Mouse (Mus musculus): ENCODE measurements around the gene Nfia. TPM values are rescaled to one million over a fixed set of nuclear protein-coding genes. Genes with fewer than 3 reads are reported as not detected.

Nfia gene
- polyA plus RNA-seq, 1 experiment = 53.0 TPM

DNA sequence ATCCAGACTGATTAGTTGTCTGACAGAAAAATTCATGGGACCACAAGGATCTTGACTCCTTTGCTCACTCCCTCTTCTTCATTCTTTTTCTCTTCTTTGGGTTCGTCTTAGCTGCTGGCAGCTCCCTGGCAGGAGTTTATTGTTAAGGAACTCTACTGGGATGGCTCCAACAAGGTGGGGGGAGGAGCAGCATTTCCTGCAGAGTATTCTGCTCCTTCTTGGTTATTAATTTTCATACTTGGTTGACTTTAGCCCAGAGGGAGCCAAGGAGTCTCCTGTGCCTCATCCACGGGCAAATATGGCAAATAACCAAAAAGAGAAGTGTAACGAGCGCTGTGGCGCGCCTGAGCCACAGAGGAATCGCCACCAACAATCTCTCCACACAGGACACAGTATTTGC lies 190.3 kb downstream of the Nfia start:
- Histone ChIP-seq H3K4me1 (ENCODE audit: control insufficient read depth, insufficient read depth, low read length) (no peaks in the 10 kb centered on the region), H3K4me3 (ENCODE audit: insufficient read depth, low read length) (no peak overlapping the region), H3K27ac (ENCODE audit: insufficient read depth, low read length) (no peak overlapping the region)
- no peak for TF ChIP-seq POLR2A (IDR thresholded peaks at IDR 0.05; ENCODE audit: low read depth, low read length)
- TF ChIP-seq CTCF (IDR thresholded peaks at IDR 0.05; ENCODE audit: borderline replicate concordance, insufficient read depth, low read length) = no peak

DNA sequence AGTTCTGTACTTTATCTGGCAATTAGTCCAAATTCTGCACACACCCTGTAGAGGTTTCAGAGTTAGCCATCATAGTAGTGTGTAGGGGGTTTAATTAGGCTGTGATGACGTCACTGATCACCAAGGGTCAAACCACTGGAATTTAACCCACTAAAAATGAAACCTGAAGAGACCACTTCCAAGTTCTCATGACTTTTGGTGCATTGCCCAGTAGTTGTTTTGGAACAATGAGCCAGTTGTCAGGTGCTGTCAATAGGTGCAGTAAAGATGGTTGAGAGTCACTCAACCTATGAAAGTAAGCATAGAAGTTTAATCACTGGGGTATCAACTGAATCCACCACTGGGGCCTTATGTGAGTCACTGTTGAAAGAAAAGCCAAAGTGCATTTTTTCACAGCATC lies 191.4 kb downstream of the Nfia start:
- Histone ChIP-seq H3K27ac (ENCODE audit: insufficient read depth, low read length) (no peak overlapping the region), H3K4me1 (ENCODE audit: control insufficient read depth, insufficient read depth, low read length) (no peaks in the 10 kb centered on the region), H3K4me3 (ENCODE audit: insufficient read depth, low read length) (no peak overlapping the region)
- TF ChIP-seq CTCF (IDR thresholded peaks at IDR 0.05; ENCODE audit: borderline replicate concordance, insufficient read depth, low read length) = no peak

DNA sequence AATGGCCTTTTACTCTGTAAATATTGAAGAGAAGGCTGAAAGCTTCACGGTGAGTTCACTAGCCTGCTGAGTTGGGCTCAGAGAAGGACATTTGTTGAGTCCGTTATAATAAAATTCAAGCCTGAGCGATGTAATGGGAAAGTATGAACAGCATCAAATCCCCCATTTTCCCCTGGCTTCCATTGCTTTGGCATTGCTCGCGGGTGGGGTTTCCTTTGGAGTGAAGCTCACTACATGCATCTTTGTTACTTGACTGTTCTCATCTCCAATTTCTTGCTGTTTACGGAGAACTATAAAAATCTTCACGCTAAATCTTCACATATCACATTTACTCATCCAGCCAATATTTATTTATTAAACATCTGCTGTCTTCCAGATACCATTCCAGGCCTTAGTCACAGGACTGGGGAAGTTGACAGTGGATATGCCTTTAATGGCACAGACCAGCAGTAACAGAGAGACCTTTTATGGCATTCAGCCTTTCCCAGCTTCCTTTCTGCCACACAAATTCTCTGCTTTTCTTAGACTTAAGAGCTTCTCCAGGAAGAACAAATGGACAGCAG lies 196.3 kb downstream of the Nfia start:
- Histone ChIP-seq H3K4me3 (ENCODE audit: insufficient read depth, low read length) (no peak overlapping the region), H3K27ac (ENCODE audit: insufficient read depth, low read length) (no peak overlapping the region), H3K4me1 (ENCODE audit: control insufficient read depth, insufficient read depth, low read length) (no peaks in the 10 kb centered on the region)
- TF ChIP-seq CTCF (IDR thresholded peaks at IDR 0.05; ENCODE audit: borderline replicate concordance, insufficient read depth, low read length) (no peak), POLR2A (IDR thresholded peaks at IDR 0.05; ENCODE audit: low read depth, low read length) (no peak)

DNA sequence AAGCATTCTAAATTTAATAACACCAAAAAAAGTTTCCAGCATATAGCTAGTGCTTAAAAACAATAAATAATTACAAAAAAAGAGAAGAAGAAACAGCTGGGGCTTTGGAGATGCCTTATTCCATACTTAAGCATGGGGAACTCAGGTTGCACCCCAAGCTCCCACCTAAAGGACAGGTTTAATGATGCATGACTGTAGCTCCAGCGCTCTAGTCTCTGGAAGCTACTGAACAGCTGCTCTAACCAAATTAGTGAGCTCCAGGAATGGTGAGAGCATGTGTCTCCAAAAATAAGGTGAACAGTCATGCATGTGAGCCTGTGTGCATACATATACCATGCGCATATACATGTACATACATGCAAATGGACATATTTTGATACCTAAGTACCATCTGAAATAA lies 200.5 kb downstream of the Nfia start:
- TF ChIP-seq POLR2A (IDR thresholded peaks at IDR 0.05; ENCODE audit: low read depth, low read length) = no peak
- TF ChIP-seq CTCF (IDR thresholded peaks at IDR 0.05; ENCODE audit: borderline replicate concordance, insufficient read depth, low read length) = no peak
- no peaks in the 10 kb centered on the region; the same call in 1 of the 2 replicates for H3K4me1 ChIP-seq (ENCODE audit: control insufficient read depth, insufficient read depth, low read length)
- H3K4me3 ChIP-seq (ENCODE audit: insufficient read depth, low read length) = no peak overlapping the region
- no peak overlapping the region for H3K27ac ChIP-seq (ENCODE audit: insufficient read depth, low read length)

DNA sequence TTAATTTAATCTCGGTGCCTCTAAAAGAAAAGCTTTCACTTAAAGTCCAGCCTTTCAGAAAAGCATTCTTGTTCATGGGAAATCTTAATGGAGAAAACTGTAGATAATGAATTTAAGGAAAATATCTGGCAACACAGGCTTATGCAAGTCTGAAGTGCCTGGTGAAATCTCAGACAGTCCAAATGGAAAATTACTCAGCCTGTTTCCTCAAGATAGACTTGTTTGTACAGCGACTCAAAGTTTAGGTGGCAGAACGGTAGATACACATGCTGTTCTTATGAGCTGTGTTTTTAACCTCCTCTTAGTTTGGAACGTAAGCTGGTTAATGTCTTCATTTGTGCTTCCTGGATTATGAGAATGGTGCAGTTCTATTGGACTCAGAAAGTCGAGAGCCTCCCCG lies 201.5 kb downstream of the Nfia start:
- H3K4me1 ChIP-seq (ENCODE audit: control insufficient read depth, insufficient read depth, low read length) = no peaks in the 10 kb centered on the region; the same call in 1 of the 2 replicates
- H3K4me3 ChIP-seq (ENCODE audit: insufficient read depth, low read length) = no peak overlapping the region
- TF ChIP-seq CTCF (IDR thresholded peaks at IDR 0.05; ENCODE audit: borderline replicate concordance, insufficient read depth, low read length) (no peak), POLR2A (IDR thresholded peaks at IDR 0.05; ENCODE audit: low read depth, low read length) (no peak)
- H3K27ac ChIP-seq (ENCODE audit: insufficient read depth, low read length) = peak overlapping the region; percentile 86

DNA sequence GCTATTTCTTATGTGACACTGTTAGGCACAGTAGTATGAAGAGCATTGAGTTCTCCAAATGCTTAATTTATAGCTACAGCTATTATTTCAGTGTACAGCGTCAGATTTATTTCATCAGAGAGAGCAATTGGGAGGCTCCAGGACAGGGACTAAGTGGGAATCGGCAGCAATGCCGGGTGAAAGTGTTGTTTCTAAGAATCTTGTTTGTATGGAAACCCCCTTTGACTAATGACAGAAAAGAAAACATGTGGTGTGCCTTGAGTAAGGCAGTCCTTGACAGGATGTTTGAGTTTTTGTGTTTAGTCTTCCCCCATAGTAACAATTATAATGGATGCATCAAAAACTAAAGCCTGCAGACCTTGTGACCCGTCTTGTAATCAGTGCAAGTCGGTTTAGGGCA lies 204.4 kb downstream of the Nfia start:
- no peak overlapping the region for H3K27ac ChIP-seq (ENCODE audit: insufficient read depth, low read length)
- no peak overlapping the region for H3K4me3 ChIP-seq (ENCODE audit: insufficient read depth, low read length)
- no peak for TF ChIP-seq POLR2A (IDR thresholded peaks at IDR 0.05; ENCODE audit: low read depth, low read length)
- no peaks in the 10 kb centered on the region; the same call in 1 of the 2 replicates for H3K4me1 ChIP-seq (ENCODE audit: control insufficient read depth, insufficient read depth, low read length)

DNA sequence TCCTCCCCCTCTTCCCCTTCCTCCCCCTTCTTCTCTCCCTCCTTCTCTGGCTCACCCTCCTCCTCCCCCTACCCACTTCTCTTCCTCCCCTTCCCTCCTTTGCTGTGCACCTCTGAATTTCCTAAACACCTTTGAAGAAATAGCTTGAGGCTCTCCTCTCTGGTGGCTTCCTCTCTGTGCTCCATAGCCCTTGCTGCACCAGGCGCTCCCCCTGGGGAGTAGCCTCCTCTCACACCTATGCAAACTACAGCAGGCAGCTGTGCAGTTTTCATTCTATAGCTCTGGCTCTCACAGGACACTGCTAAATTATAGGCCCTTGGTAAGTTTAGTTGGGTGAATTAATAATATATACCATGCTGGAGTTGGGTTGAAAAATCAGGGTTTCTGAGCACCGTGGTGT lies 211.8 kb downstream of the Nfia start:
- no peak overlapping the region for H3K27ac ChIP-seq (ENCODE audit: insufficient read depth, low read length)
- H3K4me3 ChIP-seq (ENCODE audit: insufficient read depth, low read length) = no peak overlapping the region
- no peak for TF ChIP-seq POLR2A (IDR thresholded peaks at IDR 0.05; ENCODE audit: low read depth, low read length)
- no peak for TF ChIP-seq CTCF (IDR thresholded peaks at IDR 0.05; ENCODE audit: borderline replicate concordance, insufficient read depth, low read length)

DNA sequence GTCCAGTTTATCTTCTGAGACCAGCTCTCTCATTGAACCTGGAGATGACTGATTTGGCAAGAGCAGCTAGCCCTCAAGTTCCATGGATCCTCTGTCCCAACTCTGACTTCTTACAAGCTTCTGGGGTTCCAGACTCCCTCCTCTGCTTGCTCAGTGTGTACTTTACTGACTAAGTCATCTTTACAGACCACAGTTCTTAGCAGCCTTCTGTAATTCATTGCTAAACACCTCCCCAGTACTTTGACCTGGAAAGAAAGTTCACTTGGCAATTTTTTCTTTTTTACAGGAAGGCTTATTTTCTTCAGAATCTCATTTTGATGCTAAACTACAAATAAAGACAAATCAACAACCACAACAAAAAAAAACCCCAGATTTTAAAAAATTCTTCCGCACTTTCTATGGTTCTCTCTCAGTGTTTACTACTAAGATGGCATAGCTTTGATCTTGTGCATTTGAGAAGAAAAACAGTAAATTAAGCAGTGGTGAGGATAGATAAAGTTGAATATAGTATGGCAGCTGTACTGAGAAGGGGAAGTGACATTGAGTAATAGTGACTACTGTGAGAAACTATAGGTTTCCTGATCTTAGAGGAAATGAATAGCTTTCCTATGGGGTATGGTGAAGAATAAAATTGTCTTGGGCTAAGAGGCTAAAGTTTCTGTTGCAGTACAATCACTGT lies 213.7 kb downstream of the Nfia start:
- Histone ChIP-seq H3K27ac (ENCODE audit: insufficient read depth, low read length) (no peak overlapping the region), H3K4me3 (ENCODE audit: insufficient read depth, low read length) (no peak overlapping the region), H3K4me1 (ENCODE audit: control insufficient read depth, insufficient read depth, low read length) (peaks cover 4% of the 10 kb centered on the region)
- no peak for TF ChIP-seq CTCF (IDR thresholded peaks at IDR 0.05; ENCODE audit: borderline replicate concordance, insufficient read depth, low read length)
- no peak for TF ChIP-seq POLR2A (IDR thresholded peaks at IDR 0.05; ENCODE audit: low read depth, low read length)

More for the DNA sequence above, 211.8 kb downstream of the Nfia start:
- no peaks in the 10 kb centered on the region for H3K4me1 ChIP-seq (ENCODE audit: control insufficient read depth, insufficient read depth, low read length)

DNA sequence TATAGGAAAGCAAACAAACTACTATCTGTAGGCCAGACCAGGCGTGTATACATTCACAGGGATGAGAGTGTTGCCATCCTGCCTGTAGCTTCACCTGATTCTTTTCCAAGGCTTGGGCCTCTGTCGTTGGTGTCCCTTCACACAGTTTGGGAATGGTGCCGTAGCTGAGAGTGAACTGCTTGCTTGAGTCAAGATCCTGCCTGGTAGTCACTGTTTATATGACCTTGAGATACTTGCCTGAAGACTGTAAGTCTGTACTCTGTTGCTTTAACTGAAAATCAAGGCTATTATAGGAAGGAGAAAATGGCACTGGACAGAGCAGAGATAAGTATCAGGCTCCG lies 214.2 kb downstream of the Nfia start:
- H3K4me3 ChIP-seq (ENCODE audit: insufficient read depth, low read length) = no peak overlapping the region
- no peak for TF ChIP-seq CTCF (IDR thresholded peaks at IDR 0.05; ENCODE audit: borderline replicate concordance, insufficient read depth, low read length)
- no peak for TF ChIP-seq POLR2A (IDR thresholded peaks at IDR 0.05; ENCODE audit: low read depth, low read length)
- H3K27ac ChIP-seq (ENCODE audit: insufficient read depth, low read length) = no peak overlapping the region
- peaks cover 4% of the 10 kb centered on the region for H3K4me1 ChIP-seq (ENCODE audit: control insufficient read depth, insufficient read depth, low read length)

DNA sequence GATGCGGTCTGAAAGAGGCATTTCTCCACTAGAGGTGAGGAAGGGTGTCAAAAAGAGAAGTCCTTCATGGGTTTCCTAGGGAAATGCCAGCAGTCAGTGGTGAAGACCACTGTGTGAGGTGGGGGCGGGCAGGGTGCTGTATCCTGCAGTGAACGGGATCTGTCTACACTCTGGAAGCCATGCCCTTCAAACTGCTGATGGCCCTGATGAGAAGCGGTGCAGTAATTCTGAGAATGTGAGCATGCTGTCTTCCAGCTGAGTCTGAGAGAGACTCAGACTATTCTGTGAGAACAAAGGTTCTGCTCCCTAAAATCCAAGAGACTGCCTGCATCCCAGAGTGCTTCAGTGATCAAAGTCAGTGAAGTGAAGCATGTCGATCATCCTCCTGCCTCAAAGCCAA lies 216.2 kb downstream of the Nfia start:
- Histone ChIP-seq H3K4me1 (ENCODE audit: control insufficient read depth, insufficient read depth, low read length) (peaks cover 4% of the 10 kb centered on the region), H3K4me3 (ENCODE audit: insufficient read depth, low read length) (no peak overlapping the region), H3K27ac (ENCODE audit: insufficient read depth, low read length) (no peak overlapping the region)
- TF ChIP-seq CTCF (IDR thresholded peaks at IDR 0.05; ENCODE audit: borderline replicate concordance, insufficient read depth, low read length) (no peak), POLR2A (IDR thresholded peaks at IDR 0.05; ENCODE audit: low read depth, low read length) (no peak)

All from embryonic fibroblast, embryonic 13.5 days (primary cell).